Mouse (Mus musculus): Measurements from ENCODE around the gene Baiap2. TPM values are rescaled to one million over a fixed set of nuclear protein-coding genes. Genes with fewer than 3 reads are reported as not detected.

Gene Baiap2
- polyA plus RNA-seq, 1 experiment, result 0.18 TPM

- TF ChIP-seq TAL1 (IDR thresholded peaks at IDR 0.05; ENCODE audit: low read length) (no peak), GATA1 (IDR thresholded peaks at IDR 0.05; ENCODE audit: low read length) (no peak)
- Histone ChIP-seq H3K4me3 (replicated peaks) (no peak overlapping the region), H3K4me1 (ENCODE audit: control insufficient read depth) (no peaks in the 10 kb centered on the region), H3K27me3 (ENCODE audit: control insufficient read depth) (no peaks in the 10 kb centered on the region), H3K36me3 (ENCODE audit: control insufficient read depth) (no peaks in the 10 kb centered on the region), H3K9me3 (ENCODE audit: control insufficient read depth, low read length) (no peaks in the 10 kb centered on the region)
Observed at GRCm38 (mm10) chr11:120029431-120030144, 87.0 kb downstream of the Baiap2 start.

- H3K27me3 ChIP-seq (ENCODE audit: control insufficient read depth), result no peaks in the 10 kb centered on the region
- H3K4me3 ChIP-seq (replicated peaks), result no peak overlapping the region
- no peaks in the 10 kb centered on the region for H3K36me3 ChIP-seq (ENCODE audit: control insufficient read depth)
- peaks cover 3% of the 10 kb centered on the region for H3K4me1 ChIP-seq (ENCODE audit: control insufficient read depth)
- H3K9me3 ChIP-seq (ENCODE audit: control insufficient read depth, low read length), result no peaks in the 10 kb centered on the region
- TF ChIP-seq TAL1 (IDR thresholded peaks at IDR 0.05; ENCODE audit: low read length) (no peak), GATA1 (IDR thresholded peaks at IDR 0.05; ENCODE audit: low read length) (no peak)
Observed at GRCm38 (mm10) chr11:120030145-120030901, 87.8 kb downstream of the Baiap2 start.

- Histone ChIP-seq H3K4me3 (replicated peaks) (no peak overlapping the region), H3K9me3 (ENCODE audit: control insufficient read depth, low read length) (peaks cover 6% of the 10 kb centered on the region; the same call in 1 of the 2 replicates), H3K27me3 (ENCODE audit: control insufficient read depth) (no peaks in the 10 kb centered on the region), H3K4me1 (ENCODE audit: control insufficient read depth) (peaks cover 6% of the 10 kb centered on the region), H3K36me3 (ENCODE audit: control insufficient read depth) (no peaks in the 10 kb centered on the region)
- TF ChIP-seq TAL1 (IDR thresholded peaks at IDR 0.05; ENCODE audit: low read length) (no peak), GATA1 (IDR thresholded peaks at IDR 0.05; ENCODE audit: low read length) (no peak)
Observed at GRCm38 (mm10) chr11:120032052-120032451, 89.5 kb downstream of the Baiap2 start.

- no peaks in the 10 kb centered on the region for H3K36me3 ChIP-seq (ENCODE audit: control insufficient read depth)
- H3K9me3 ChIP-seq (ENCODE audit: control insufficient read depth, low read length), result peaks cover 6% of the 10 kb centered on the region; the same call in 1 of the 2 replicates
- TF ChIP-seq TAL1 (IDR thresholded peaks at IDR 0.05; ENCODE audit: low read length) (no peak), GATA1 (IDR thresholded peaks at IDR 0.05; ENCODE audit: low read length) (no peak)
- no peak overlapping the region for H3K4me3 ChIP-seq (replicated peaks)
- H3K27me3 ChIP-seq (ENCODE audit: control insufficient read depth), result no peaks in the 10 kb centered on the region
- peaks cover 6% of the 10 kb centered on the region for H3K4me1 ChIP-seq (ENCODE audit: control insufficient read depth)
Observed at GRCm38 (mm10) chr11:120033473-120033872, 90.9 kb downstream of the Baiap2 start.

GRCm38 (mm10) chr11:120034306-120034705 lies 91.7 kb downstream of the Baiap2 start:
- H3K4me3 ChIP-seq (replicated peaks), result no peak overlapping the region
- H3K27me3 ChIP-seq (ENCODE audit: control insufficient read depth), result no peaks in the 10 kb centered on the region
- H3K36me3 ChIP-seq (ENCODE audit: control insufficient read depth), result no peaks in the 10 kb centered on the region
- TF ChIP-seq TAL1 (IDR thresholded peaks at IDR 0.05; ENCODE audit: low read length), result no peak
- peaks cover 6% of the 10 kb centered on the region; the same call in 1 of the 2 replicates for H3K9me3 ChIP-seq (ENCODE audit: control insufficient read depth, low read length)
- peaks cover 6% of the 10 kb centered on the region for H3K4me1 ChIP-seq (ENCODE audit: control insufficient read depth)

- Histone ChIP-seq H3K4me3 (replicated peaks) (no peak overlapping the region), H3K4me1 (ENCODE audit: control insufficient read depth) (peaks cover 6% of the 10 kb centered on the region), H3K27me3 (ENCODE audit: control insufficient read depth) (no peaks in the 10 kb centered on the region), H3K9me3 (ENCODE audit: control insufficient read depth, low read length) (peaks cover 6% of the 10 kb centered on the region; the same call in 1 of the 2 replicates), H3K36me3 (ENCODE audit: control insufficient read depth) (no peaks in the 10 kb centered on the region)
- TF ChIP-seq TAL1 (IDR thresholded peaks at IDR 0.05; ENCODE audit: low read length), result no peak
- no peak for TF ChIP-seq GATA1 (IDR thresholded peaks at IDR 0.05; ENCODE audit: low read length)
Observed at GRCm38 (mm10) chr11:120034762-120035161, 92.2 kb downstream of the Baiap2 start.

- Histone ChIP-seq H3K27me3 (ENCODE audit: control insufficient read depth) (no peaks in the 10 kb centered on the region), H3K4me1 (ENCODE audit: control insufficient read depth) (peaks cover 6% of the 10 kb centered on the region), H3K4me3 (replicated peaks) (no peak overlapping the region), H3K9me3 (ENCODE audit: control insufficient read depth, low read length) (peaks cover 6% of the 10 kb centered on the region; the same call in 1 of the 2 replicates), H3K36me3 (ENCODE audit: control insufficient read depth) (no peaks in the 10 kb centered on the region)
- TF ChIP-seq GATA1 (IDR thresholded peaks at IDR 0.05; ENCODE audit: low read length), result no peak
- no peak for TF ChIP-seq TAL1 (IDR thresholded peaks at IDR 0.05; ENCODE audit: low read length)
Observed at GRCm38 (mm10) chr11:120039581-120039980, 97.0 kb downstream of the Baiap2 start.

GRCm38 (mm10) chr11:120040440-120040839 lies 97.9 kb downstream of the Baiap2 start:
- H3K36me3 ChIP-seq (ENCODE audit: control insufficient read depth), result no peaks in the 10 kb centered on the region
- peaks cover 2% of the 10 kb centered on the region for H3K27me3 ChIP-seq (ENCODE audit: control insufficient read depth)
- TF ChIP-seq TAL1 (IDR thresholded peaks at IDR 0.05; ENCODE audit: low read length), result no peak
- TF ChIP-seq GATA1 (IDR thresholded peaks at IDR 0.05; ENCODE audit: low read length), result no peak
- peaks cover 1% of the 10 kb centered on the region for H3K4me1 ChIP-seq (ENCODE audit: control insufficient read depth)
- H3K4me3 ChIP-seq (replicated peaks), result no peak overlapping the region
- H3K9me3 ChIP-seq (ENCODE audit: control insufficient read depth, low read length), result peaks cover 5% of the 10 kb centered on the region; the same call in 1 of the 2 replicates
